Mouse (Mus musculus): ENCODE data around the gene Msl3.

DNA sequence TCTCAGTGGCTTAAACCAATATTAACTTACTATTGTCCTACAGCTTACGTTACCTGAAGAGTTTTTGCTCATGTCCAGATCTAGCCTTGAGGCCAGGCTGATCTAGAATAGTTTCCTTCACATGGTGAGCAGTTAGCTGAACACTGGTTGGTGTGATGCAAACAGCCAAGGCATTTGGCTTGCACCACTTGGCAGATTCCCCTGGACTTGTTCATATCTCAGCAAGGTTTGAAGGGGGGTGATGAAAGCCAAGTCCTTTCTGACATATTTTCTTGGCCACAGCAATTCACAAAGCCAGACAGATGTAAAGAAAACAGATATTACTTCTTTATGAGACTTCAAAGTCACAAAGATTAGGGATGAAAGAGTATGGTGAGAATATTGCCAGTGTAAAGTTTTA lies 30.2 kb downstream of the Msl3 start:
- no peak for TF ChIP-seq POLR2AphosphoS2 (IDR thresholded peaks at IDR 0.05; ENCODE audit: low read depth, low read length)
- no peak for TF ChIP-seq MEF2A (IDR thresholded peaks at IDR 0.05; ENCODE audit: borderline replicate concordance, low read depth, low read length)
- no peak for TF ChIP-seq E2F4 (IDR thresholded peaks at IDR 0.05; ENCODE audit: insufficient replicate concordance, low read depth, low read length)
- no peak for TF ChIP-seq ZNF384 (IDR thresholded peaks at IDR 0.05; ENCODE audit: low read depth, low read length)
- no peak for TF ChIP-seq CTCF (conservative IDR thresholded peaks at IDR 0.05 in 1 of 2, IDR thresholded peaks at IDR 0.05 in 1 of 2; ENCODE audit: low read depth in 2 of 2, low read length in 2 of 2)
